Mouse (Mus musculus) MEL (cell line): Measurements from ENCODE around the gene Snapin. TPM values are rescaled to one million over a fixed set of nuclear protein-coding genes. Genes with fewer than 3 reads are reported as not detected.

Source experiments
- DNase-seq: peaks from one replicate; pipeline ENCODE4 v3.0.0; 2011; ENCODE audit warnings: low read depth, low spot score
- H3K27ac ChIP-seq: 2 replicates; pipeline ENCODE4 v1.5.1; 2012; ENCODE audit warnings: low read depth, mild to moderate bottlenecking, control low read depth, low read length, moderate library complexity; ENCODE audit not compliant: control insufficient read depth
- H3K27me3 ChIP-seq, 2 experiments: fragments of 150-350 bp in 1 of 2; sonication (generic) in 1 of 2; 2 replicates each; pipeline ENCODE4 v1.6.1; 2012; ENCODE audit warnings: low read length in 2 of 2, mild to moderate bottlenecking in 2 of 2, improper control_type of control experiment in 1 of 2, moderate library complexity in 1 of 2; ENCODE audit not compliant: insufficient read depth in 2 of 2, control insufficient read depth in 1 of 2
- H3K36me3 ChIP-seq, 2 experiments: 2 replicates each; pipeline ENCODE4 v1.6.1; 2012 to 2014; ENCODE audit warnings: low read length in 2 of 2, improper control_type of control experiment in 1 of 2, inconsistent platforms in 1 of 2, mild to moderate bottlenecking in 1 of 2; ENCODE audit not compliant: insufficient read depth in 2 of 2, control insufficient read depth in 1 of 2
- H3K4me1 ChIP-seq, 2 experiments: fragments of 150-350 bp in 1 of 2; sonication (generic) in 1 of 2; 2 replicates each; pipeline ENCODE4 v1.6.1; 2012; ENCODE audit warnings: low read length in 2 of 2, improper control_type of control experiment in 1 of 2, mild to moderate bottlenecking in 1 of 2; ENCODE audit not compliant: insufficient read depth in 2 of 2, control insufficient read depth in 1 of 2
- H3K4me3 ChIP-seq, 2 experiments: fragments of 150-350 bp in 1 of 2; sonication (generic) in 1 of 2; 2 replicates each; pipeline ENCODE4 v1.5.1; 2012; ENCODE audit warnings: low read depth in 2 of 2, low read length in 2 of 2, mild to moderate bottlenecking in 2 of 2, moderate library complexity in 2 of 2, control low read depth in 1 of 2, improper control_type of control experiment in 1 of 2; ENCODE audit not compliant: control insufficient read depth in 1 of 2, insufficient read depth in 1 of 2
- H3K79me2 ChIP-seq: 2 replicates; pipeline ENCODE4 v1.6.1; 2012; ENCODE audit warnings: mild to moderate bottlenecking, low read length, moderate library complexity; ENCODE audit not compliant: control insufficient read depth, poor library complexity, insufficient read depth
- H3K9ac ChIP-seq: 2 replicates; pipeline ENCODE4 v1.6.1; 2012; ENCODE audit warnings: low read depth, mild to moderate bottlenecking, control low read depth, low read length, moderate library complexity; ENCODE audit not compliant: control insufficient read depth, poor library complexity, severe bottlenecking
- H3K9me3 ChIP-seq: fragments of 150-350 bp; sonication (generic); replicated peaks from 2 replicates; pipeline ENCODE4 v1.6.1; 2012; ENCODE audit warnings: mild to moderate bottlenecking, low read length, improper control_type of control experiment, moderate library complexity; ENCODE audit not compliant: insufficient read depth
- CTCF ChIP-seq, 3 experiments: IDR thresholded peaks in 2 of 3; conservative IDR thresholded peaks in 1 of 3; 2 replicates each; pipeline ENCODE4 v1.5.1; 2011 to 2012; ENCODE audit warnings: low read length in 3 of 3, low read depth in 2 of 3, mild to moderate bottlenecking in 2 of 3, improper control_type of control experiment in 1 of 3, inconsistent platforms in 1 of 3, mixed read lengths in 1 of 3, moderate library complexity in 1 of 3; ENCODE audit not compliant: control insufficient read depth in 1 of 3, insufficient read depth in 1 of 3, poor library complexity in 1 of 3, severe bottlenecking in 1 of 3
- GATA1 ChIP-seq: IDR thresholded peaks from 2 replicates; pipeline ENCODE4 v1.6.1; 2011; ENCODE audit warnings: low read depth, low read length, improper control_type of control experiment
- HCFC1 ChIP-seq: IDR thresholded peaks from 2 replicates; pipeline ENCODE4 v1.6.1; 2012; ENCODE audit warnings: low read depth, mild to moderate bottlenecking, inconsistent platforms, low read length, improper control_type of control experiment, moderate library complexity
- MAFK ChIP-seq: IDR thresholded peaks from 2 replicates; pipeline ENCODE4 v1.6.1; 2011; ENCODE audit warnings: low read depth, mild to moderate bottlenecking, low read length, improper control_type of control experiment, borderline replicate concordance
- MYB ChIP-seq: IDR thresholded peaks from 2 replicates; pipeline ENCODE4 v1.6.1; 2011; ENCODE audit warnings: mild to moderate bottlenecking, low read depth, low read length, improper control_type of control experiment
- MYC ChIP-seq: IDR thresholded peaks from 2 replicates; pipeline ENCODE4 v1.6.1; 2011; ENCODE audit warnings: low read depth, mild to moderate bottlenecking, low read length, improper control_type of control experiment, moderate library complexity
- NRF1 ChIP-seq: IDR thresholded peaks from 2 replicates; pipeline ENCODE4 v1.6.1; 2014; ENCODE audit warnings: low read depth, mild to moderate bottlenecking, inconsistent platforms, low read length, improper control_type of control experiment, moderate library complexity; ENCODE audit not compliant: poor library complexity, insufficient read depth, severe bottlenecking
- POLR2A ChIP-seq, 2 experiments: IDR thresholded peaks; 2 replicates each; pipeline ENCODE4 v1.6.1; 2011 to 2012; ENCODE audit warnings: low read length in 2 of 2, mild to moderate bottlenecking in 2 of 2, control low read depth in 1 of 2, improper control_type of control experiment in 1 of 2, low read depth in 1 of 2, moderate library complexity in 1 of 2; ENCODE audit not compliant: control insufficient read depth in 1 of 2, insufficient read depth in 1 of 2, poor library complexity in 1 of 2
- POLR2AphosphoS2 ChIP-seq: IDR thresholded peaks from 2 replicates; pipeline ENCODE4 v1.6.1; 2011; ENCODE audit warnings: low read length, improper control_type of control experiment
- POLR2AphosphoS5 ChIP-seq: IDR thresholded peaks from 2 replicates; pipeline ENCODE4 v1.6.1; 2012; ENCODE audit warnings: low read depth, borderline replicate concordance, mild to moderate bottlenecking, inconsistent platforms, low read length, moderate library complexity, mixed read lengths
- TAL1 ChIP-seq: IDR thresholded peaks from 2 replicates; pipeline ENCODE4 v1.6.1; 2012; ENCODE audit warnings: mild to moderate bottlenecking, inconsistent platforms, low read length, moderate library complexity, mixed read lengths
- TBP ChIP-seq: IDR thresholded peaks from 2 replicates; pipeline ENCODE4 v1.8.0; 2011; ENCODE audit warnings: low read depth, low read length, improper control_type of control experiment
- TCF12 ChIP-seq: IDR thresholded peaks from 2 replicates; pipeline ENCODE4 v1.6.1; 2014; ENCODE audit warnings: low read depth, mild to moderate bottlenecking, inconsistent platforms, low read length, improper control_type of control experiment, moderate library complexity
- polyA plus RNA-seq, 2 experiments: library from polyadenylated mRNA; stranded (reverse) in 1 of 2; unstranded in 1 of 2; fragments of >175 nt in 1 of 2; fragments of >200 nt in 1 of 2; gene quantifications; 2 replicates each; pipeline versions ENCODE4 v1.2.1 to v1.2.4; 2012; ENCODE audit warnings: low replicate concordance in 2 of 2, low read depth in 1 of 2; ENCODE audit not compliant: insufficient read length in 2 of 2, insufficient read depth in 1 of 2, missing spikeins in 1 of 2
- total RNA-seq: library from RNA; depleted of rRNA; stranded (reverse); fragments of 300-350 nt; gene quantifications from 2 replicates; pipeline ENCODE4 v1.2.3, GENCODE M21; 2012

Gene Snapin
- total and polyA plus RNA-seq, 3 experiments: 24.5 to 46.8 TPM; not detected in 1

DNA sequence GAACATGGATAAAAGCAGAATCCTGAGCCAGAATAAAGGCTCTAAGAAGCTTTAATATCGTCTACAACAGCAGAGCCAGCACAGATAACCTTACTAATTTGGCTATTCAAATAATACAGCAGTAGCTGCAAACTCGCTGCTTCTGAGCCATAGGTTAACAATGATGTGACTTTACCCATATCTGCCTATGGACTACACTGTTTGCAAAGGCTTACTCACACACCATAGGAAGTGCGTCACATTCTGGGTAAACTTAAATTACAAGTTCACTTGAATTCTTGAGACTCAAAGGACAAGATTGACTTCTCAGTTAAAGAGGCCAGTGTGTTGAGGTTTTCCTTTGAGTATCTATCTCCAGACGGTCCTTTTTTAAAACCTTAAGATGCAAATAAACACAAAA lies 12.6 kb upstream of the Snapin start:
- no peaks in the 10 kb centered on the region for H3K27me3 ChIP-seq

DNA sequence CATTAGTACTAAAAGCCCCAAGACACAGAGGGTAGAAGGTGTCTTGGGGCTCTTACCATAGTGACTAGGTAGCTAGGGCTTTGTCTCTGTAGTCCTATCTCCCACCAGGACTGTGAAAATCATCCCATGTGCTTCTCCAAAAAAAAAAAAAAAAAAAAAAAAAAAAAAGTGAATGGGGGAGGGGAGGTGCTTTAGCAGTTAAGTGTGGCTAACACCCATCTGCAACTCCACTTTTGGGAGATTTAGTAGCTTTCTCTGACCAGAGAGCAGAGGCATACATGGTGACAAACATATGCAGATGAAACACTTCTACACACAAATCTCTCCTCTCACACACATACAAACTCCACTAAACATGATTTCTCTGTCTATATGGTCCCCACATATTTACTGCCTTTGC lies 6.8 kb upstream of the Snapin start:
- Histone ChIP-seq H3K9me3 (no peaks in the 10 kb centered on the region), H3K79me2 (no peaks in the 10 kb centered on the region), H3K36me3 (peaks cover 2 to 35% of the 10 kb centered on the region in 2 experiments; a peak in 3 of 4 replicates), H3K9ac (no peak overlapping the region), H3K4me3 (no peak overlapping the region), H3K4me1 (no peaks in the 10 kb centered on the region), H3K27me3 (no peaks in the 10 kb centered on the region), H3K27ac (no peak overlapping the region)
- DNase-seq: no peak
- no peak for TF ChIP-seq HCFC1
- TF ChIP-seq CTCF (IDR thresholded peaks at IDR 0.05 in 2 of 3, conservative IDR thresholded peaks at IDR 0.05 in 1 of 3; ENCODE audit: control insufficient read depth in 1 of 3, insufficient read depth in 1 of 3, low read depth in 2 of 3, low read length in 3 of 3, poor library complexity in 1 of 3, severe bottlenecking in 1 of 3): no peak
- no peak for TF ChIP-seq TAL1
- TF ChIP-seq MYC: no peak
- TF ChIP-seq POLR2AphosphoS2: 0 out of 2 replicates have a peak, but pooled peaks have one; percentile 10

More for the DNA sequence above, 12.6 kb upstream of the Snapin start:
- Histone ChIP-seq H3K9ac (no peak overlapping the region), H3K4me1 (peaks cover 2 to 14% of the 10 kb centered on the region in 2 experiments; a peak in 2 of 4 replicates), H3K27ac (no peak overlapping the region), H3K36me3 (peaks cover 39 to 80% of the 10 kb centered on the region in 2 experiments), H3K9me3 (no peaks in the 10 kb centered on the region), H3K79me2 (peaks cover 20% of the 10 kb centered on the region), H3K4me3 (no peak overlapping the region)
- TF ChIP-seq NRF1 (no peak), MAFK (no peak), GATA1 (no peak), POLR2AphosphoS5 (no peak), TCF12 (no peak), MYB (no peak)
- no peak for DNase-seq

DNA sequence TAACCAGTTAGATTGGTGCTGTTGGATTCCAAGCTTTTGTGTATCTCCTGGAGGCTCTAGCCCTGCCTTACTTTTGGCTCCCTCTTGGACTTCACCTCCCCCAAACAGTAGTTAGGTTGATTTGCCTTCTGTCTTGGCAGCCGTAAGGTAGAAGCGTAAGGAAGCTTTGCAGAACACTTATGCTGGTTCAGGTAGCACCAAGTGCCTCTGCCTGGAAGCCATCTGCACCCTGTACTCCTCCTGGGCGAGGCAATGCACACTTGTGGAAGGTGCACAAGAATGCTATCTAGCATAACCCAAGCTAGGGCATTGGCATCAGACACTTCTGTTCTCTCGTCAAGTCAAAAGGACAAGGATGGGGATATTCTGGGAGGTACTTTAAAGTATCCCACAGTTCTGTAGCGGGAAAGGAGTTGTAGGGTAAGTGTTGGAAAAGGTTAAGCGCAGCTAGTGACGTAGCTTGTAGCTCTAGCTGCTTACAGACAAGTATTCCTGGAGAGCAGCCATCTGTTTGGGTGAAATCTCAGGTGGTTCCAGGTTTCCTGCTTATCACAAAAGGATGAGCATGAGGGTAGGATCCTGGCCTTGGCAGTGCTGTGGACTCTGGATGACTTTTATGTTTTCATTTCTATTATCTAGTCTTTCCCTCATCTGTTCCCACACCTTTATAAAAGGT lies 5.2 kb upstream of the Snapin start:
- DNase-seq: no peak
- H3K27ac ChIP-seq: no peak overlapping the region
- peaks cover 3 to 20% of the 10 kb centered on the region in 2 experiments for H3K36me3 ChIP-seq
- H3K9ac ChIP-seq: no peak overlapping the region
- peaks cover 0 to 4% of the 10 kb centered on the region in 2 experiments; a peak in 1 of 4 replicates for H3K4me1 ChIP-seq
- TF ChIP-seq POLR2AphosphoS2 (peak; percentile 69; the same call in 1 of the 2 replicates), POLR2A (IDR thresholded peaks at IDR 0.05; ENCODE audit: control insufficient read depth in 1 of 2, insufficient read depth in 1 of 2, low read depth in 1 of 2, low read length in 2 of 2, poor library complexity in 1 of 2) (no peak; a peak in 1 of 4 replicates), TBP (no peak)
- H3K79me2 ChIP-seq: no peaks in the 10 kb centered on the region
- no peak overlapping the region for H3K4me3 ChIP-seq
- no peaks in the 10 kb centered on the region for H3K27me3 ChIP-seq
- H3K9me3 ChIP-seq: no peaks in the 10 kb centered on the region
